Mouse (Mus musculus) T-helper 2 cell (primary cell): ENCODE data around the gene Mgat4a.

ENCODE experiments used
- in situ Hi-C: fragments of 300-600 bp; cut with MboI, MseI; formaldehyde crosslinking; loops from one replicate; pipeline ENCODE4 v1.15.1; 2025; ENCODE audit warnings: high pct_unique_total_duplicates

Gene Mgat4a

GRCm38 (mm10) chr1:37466322-37466995, 74.4 kb downstream of the Mgat4a start:
- in situ Hi-C loops, result no loop called here

- in situ Hi-C loops, result loop anchor here (5.0 kb wide), 1 partner anchor 172 kb away; no protein-coding TSS in a partner anchor
Observed at GRCm38 (mm10) chr1:37464878-37465452, 75.9 kb downstream of the Mgat4a start.

DNA sequence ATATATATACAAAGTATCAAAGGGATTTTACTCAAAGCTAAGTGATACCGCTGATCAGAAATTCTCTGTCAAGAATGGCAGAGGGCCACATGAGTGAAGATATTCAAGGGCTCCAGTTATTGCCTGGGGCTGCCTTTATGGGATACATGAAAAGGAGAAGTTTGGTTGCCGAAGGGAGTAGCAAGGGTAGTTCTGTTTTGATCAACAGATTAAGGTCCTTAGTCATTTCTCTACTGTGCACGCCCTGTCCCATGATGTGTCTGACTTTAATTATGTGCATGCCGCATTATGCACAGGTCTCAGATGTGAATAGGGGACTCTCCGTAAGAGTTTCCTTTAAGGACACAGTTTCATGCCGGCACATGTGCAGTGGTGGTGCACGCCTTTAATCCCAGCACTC, 83.3 kb downstream of the Mgat4a start:
- in situ Hi-C loops, result no loop called here

- in situ Hi-C loops, result no loop called here
Observed at GRCm38 (mm10) chr1:37451270-37451669, 89.5 kb downstream of the Mgat4a start.

- in situ Hi-C loops, result no loop called here
Observed at GRCm38 (mm10) chr1:37448361-37449095, 92.3 kb downstream of the Mgat4a start.

GRCm38 (mm10) chr1:37442848-37443835, 97.7 kb downstream of the Mgat4a start:
- in situ Hi-C loops, result no loop called here

- in situ Hi-C loops, result no loop called here
Observed at GRCm38 (mm10) chr1:37436419-37436818, 104.4 kb downstream of the Mgat4a start.

DNA sequence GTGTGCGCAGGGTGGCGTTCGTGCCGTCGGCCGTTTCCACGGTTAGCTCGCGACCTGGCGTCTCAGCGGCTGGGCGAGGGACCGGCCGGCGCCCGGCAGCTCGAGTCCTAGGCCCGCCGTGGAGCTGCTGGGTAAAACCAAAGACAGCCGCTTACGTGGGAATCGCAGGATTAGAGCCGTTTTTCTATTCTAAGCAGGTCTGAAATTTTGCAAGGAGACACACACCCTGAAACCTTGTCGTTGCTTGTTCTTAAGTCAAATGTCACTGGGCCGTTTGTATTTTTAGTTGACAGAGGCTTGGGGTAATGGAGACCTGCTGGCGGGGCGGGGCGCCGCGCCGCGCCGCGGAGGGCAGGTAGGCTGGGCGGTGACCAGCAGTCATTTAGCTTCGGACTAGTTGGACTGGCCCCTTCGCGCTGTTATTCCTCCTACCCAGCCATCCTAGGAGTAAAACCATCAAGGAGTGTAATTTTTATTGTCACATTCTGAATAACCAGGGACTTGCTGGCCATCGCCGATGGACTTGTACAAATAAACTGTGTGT, 110.4 kb downstream of the Mgat4a start:
- in situ Hi-C loops, result no loop called here

DNA sequence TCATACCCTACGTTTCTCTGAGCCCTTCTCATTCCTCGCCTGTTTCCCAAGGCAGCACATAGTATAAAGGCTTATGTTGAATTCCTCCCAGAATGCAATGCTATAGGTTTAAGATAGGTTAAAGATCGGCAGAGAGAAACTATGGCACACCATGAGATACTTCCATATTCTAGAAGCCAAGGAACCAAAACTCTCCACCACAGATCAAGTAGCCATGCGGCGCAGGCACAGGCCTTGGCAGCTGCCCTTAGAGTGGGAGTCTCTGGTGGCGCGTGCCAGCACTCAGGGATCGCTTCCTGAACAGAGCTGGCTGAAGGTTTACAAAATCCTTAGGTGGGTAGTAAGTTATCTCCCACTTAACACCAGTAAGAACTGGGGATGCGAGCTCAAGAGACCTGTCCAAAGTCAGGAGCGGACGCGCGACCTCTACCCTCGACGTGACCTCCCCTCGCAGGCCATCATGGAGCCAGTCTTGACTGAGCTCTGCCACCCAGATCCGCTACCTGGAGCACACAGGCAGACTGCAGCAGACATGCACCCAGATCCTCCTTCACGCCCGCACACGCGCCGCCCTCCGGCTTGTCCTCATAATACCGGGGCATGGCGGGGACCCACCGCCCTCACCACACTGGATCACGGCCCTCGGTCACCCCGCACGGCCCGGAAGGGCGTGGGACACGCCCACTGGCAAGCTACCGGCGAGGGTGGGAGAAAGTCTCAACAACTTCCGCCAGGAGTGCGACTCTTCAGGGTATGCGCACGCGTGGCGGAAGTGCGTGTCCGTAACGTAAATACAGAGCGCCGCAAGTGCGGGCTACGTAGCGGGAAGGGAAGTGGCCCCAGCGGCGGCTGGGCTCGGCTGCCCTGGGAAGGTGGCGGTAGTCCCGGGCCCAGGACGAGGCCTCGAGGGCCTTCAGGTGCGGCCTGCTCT, 111.2 kb downstream of the Mgat4a start, which contains the start of the genes Coa5 and Unc50:
Gene Coa5, minus strand, starts transcription at position 738 of the 931 bp plus-strand sequence.
Gene Unc50, plus strand, starts transcription at position 774 of the 931 bp plus-strand sequence.
- in situ Hi-C loops, result loop anchor here (5.0 to 10.0 kb wide), 2 partner anchors 125 to 438 kb away; partner anchors contain the start of gene Tsga10

DNA sequence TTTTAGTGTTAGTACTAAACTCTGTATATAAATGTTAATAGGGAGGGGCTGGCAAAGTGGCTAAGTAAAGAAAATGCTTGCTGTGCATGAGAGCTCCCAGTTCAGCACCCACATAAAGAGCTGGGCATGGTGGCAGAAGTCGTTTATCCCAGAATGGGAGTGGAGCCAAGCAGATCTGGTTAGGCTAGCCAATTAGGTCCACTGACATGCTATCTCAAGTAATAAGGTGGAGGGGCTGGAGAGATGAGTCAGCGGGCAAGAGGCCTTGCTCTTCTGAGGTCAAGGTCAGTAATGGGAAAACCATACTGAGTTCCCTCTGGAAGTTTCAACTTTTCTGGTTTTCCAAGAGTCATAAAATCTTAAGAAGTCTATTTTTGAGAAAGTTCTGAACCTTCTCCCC, 111.9 kb downstream of the Mgat4a start:
- in situ Hi-C loops, result loop anchor here (5.0 to 10.0 kb wide), 2 partner anchors 124 to 438 kb away; partner anchors contain the start of gene Tsga10

DNA sequence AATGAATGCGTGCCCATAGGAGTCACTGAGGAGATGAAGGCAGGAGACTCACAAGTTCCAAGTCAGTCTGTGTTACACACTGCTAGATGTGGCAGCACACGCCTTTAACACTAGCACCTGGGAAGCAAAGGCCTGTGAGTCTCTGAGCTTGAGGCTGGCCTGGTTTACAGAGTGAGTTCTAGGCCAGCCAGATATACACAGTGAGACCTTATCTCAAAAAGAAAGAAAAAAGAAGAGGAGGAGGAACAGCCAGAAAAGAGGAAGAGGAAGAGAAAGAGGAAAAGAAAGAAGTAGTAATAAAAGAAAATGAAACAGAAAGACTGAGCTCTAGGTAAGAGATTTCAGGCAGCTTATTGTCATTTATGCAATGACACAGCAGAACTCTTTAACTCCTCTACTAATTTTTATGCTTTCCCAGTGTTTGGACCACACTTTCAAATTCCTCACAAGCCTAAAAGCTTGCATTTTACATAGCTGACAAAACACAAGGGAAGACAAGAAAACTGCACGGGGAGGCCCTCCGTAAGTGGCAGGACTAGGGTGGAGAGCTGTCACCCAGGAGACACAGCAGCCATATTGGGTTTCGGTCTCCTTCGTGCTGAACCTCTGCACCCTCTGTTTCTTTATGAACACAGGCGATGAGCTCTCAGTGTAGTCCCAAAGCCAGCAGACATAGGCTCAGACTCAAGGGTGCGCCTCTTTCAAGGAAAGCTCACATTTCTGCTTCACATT, 113.5 kb downstream of the Mgat4a start:
- in situ Hi-C loops, result loop anchor here (5.0 to 10.0 kb wide), 2 partner anchors 123 to 440 kb away; partner anchors contain the start of gene Tsga10

GRCm38 (mm10) chr1:37419420-37419819, 121.4 kb downstream of the Mgat4a start:
- in situ Hi-C loops, result no loop called here

GRCm38 (mm10) chr1:37415394-37415793, 125.4 kb downstream of the Mgat4a start:
- in situ Hi-C loops, result no loop called here

- in situ Hi-C loops, result no loop called here
Observed at GRCm38 (mm10) chr1:37409647-37410046, 131.2 kb downstream of the Mgat4a start.

DNA sequence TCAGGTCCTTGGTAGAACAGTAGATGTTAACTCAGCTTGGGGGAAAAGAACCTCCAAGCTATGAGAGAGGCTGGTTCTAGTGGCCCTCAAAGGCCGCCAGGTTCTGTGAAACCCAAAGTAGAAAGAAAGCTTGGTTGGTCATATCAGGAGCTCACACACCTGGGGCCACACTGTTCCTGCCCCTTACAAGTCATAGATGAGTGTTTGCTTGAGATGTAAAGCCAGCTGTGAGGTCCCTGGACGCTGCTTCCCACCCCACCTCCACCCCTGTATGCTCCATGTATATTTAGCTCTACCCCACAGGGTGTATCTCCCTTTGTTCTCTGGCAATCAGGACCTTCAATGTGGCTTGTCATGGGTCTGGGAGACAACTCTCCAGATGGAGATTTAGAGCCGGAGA, 132.1 kb downstream of the Mgat4a start:
- in situ Hi-C loops, result no loop called here

- in situ Hi-C loops, result no loop called here
Observed at GRCm38 (mm10) chr1:37408059-37408458, 132.8 kb downstream of the Mgat4a start.

GRCm38 (mm10) chr1:37407228-37407627, 133.6 kb downstream of the Mgat4a start:
- in situ Hi-C loops, result no loop called here

- in situ Hi-C loops, result no loop called here
Observed at GRCm38 (mm10) chr1:37405137-37405536, 135.7 kb downstream of the Mgat4a start.

GRCm38 (mm10) chr1:37401687-37402086, 139.1 kb downstream of the Mgat4a start:
- in situ Hi-C loops, result loop anchor here (5.0 kb wide), 1 partner anchor 129 kb away; no protein-coding TSS in a partner anchor
